Mouse (Mus musculus): ENCODE data around the gene Syne2. TPM values are rescaled to one million over a fixed set of nuclear protein-coding genes. Genes with fewer than 3 reads are reported as not detected.

The Syne2 gene
- polyA plus RNA-seq, 1 experiment from 2014 or later, result 69.4 TPM

Small RNA genes within 50 kb of the gene (microRNA-seq; reads per million reads assigned to microRNA genes)
- 1.7 reads per million for gene Mir5101

Other genes starting within 250 kb of the Syne2 start
- 21.3 and 23.6 TPM in 2 replicates for gene Ppp2r5e, start 221.9 kb upstream of the Syne2 start, polyA plus RNA-seq (2016; fragmentation: Nextera tagmentation; extraction: Ambion mirVana)
- gene Wdr89, start 148.6 kb upstream of the Syne2 start, polyA plus RNA-seq (2016; fragmentation: Nextera tagmentation; extraction: Ambion mirVana), result 7.0 and 8.3 TPM in 2 replicates
- gene Sgpp1, start 82.4 kb upstream of the Syne2 start, polyA plus RNA-seq (2016; fragmentation: Nextera tagmentation; extraction: Ambion mirVana), result 8.3 and 8.6 TPM in 2 replicates